Mouse (Mus musculus): Measurements from ENCODE around the gene Pusl1. TPM values are rescaled to one million over a fixed set of nuclear protein-coding genes. Genes with fewer than 3 reads are reported as not detected.

Pusl1 gene
- 46.6 and 54.0 TPM in 2 replicates for polyA plus RNA-seq (2015; fragmentation: Nextera tagmentation; extraction: Ambion mirVana)

DNA sequence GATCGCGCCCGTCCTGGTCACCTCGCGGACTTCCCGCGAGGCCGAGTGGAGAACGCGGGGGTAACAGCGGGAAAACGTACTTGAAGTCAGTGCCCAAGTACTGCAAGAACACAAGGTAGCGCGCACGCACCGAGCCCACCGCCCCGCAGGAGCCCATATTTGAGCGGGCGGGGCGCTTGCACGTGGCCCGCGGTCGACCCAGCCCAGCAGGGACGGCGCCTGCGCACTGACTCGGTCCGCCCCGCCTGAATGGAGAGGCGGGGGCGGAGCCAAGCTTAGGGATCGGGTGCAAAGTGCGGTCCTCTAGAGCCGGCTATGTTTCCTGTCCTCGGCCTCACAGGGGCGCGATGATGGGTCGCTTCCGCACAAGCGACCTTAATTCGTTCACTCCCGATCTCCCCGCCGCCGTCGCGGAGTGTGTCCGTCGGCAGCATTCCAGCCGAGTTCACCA is at the start of gene Pusl1, which contains the start of gene Acap3:
Gene Pusl1 (minus strand): TSS at position 231 of the 451 bp plus-strand sequence.
Gene Acap3 (plus strand): TSS at position 272 of the 451 bp plus-strand sequence.
- H3K4me2 ChIP-seq (replicated peaks) = peak within 1 kb of the TSS; percentile 96
- peak within 1 kb of the TSS; percentile 99 for H3K27ac ChIP-seq
- H3K9ac ChIP-seq = peak within 1 kb of the TSS; percentile 87
- peaks cover 21% of the 10 kb centered on the region for H3K36me3 ChIP-seq
- H3K4me1 ChIP-seq (replicated peaks) = peaks cover 42% of the 10 kb centered on the region
- no peaks in the 10 kb centered on the region for H3K9me3 ChIP-seq
- WGBS = under 1% methylated on average over 52 of the region's 52 CpGs
- H3K27me3 ChIP-seq (replicated peaks) = no peaks in the 10 kb centered on the region
- peak; percentile 92 for ATAC-seq
- H3K4me3 ChIP-seq (replicated peaks) = peak within 1 kb of the TSS; percentile 94

DNA sequence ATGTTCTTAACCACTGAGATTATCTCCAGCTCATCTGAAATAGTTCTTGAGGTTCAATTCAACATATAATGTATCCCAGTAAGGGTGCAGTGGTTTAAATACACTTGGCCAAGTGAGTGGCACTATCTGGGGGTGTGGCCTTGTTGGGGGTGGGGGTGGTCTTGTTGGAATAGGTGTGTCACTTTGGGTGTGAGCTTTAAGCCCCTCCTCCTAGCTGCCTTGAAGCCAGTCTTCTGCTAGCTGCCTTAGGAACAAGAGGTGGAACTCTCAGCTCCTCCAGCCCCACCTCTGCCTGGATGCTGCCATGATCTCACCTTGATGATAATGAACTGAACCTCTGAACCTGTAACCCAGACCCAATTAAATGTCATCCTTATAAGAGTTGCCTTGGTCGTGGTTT is 40.5 kb upstream of the Pusl1 start:
- Histone ChIP-seq H3K4me2 (replicated peaks) (no peak overlapping the region), H3K9ac (no peak overlapping the region), H3K4me3 (replicated peaks) (no peak overlapping the region), H3K27me3 (replicated peaks) (0 out of 2 replicates have a peak, but pooled peaks cover under 1% of the 10 kb centered on the region), H3K9me3 (no peaks in the 10 kb centered on the region), H3K36me3 (no peaks in the 10 kb centered on the region), H3K4me1 (replicated peaks) (no peaks in the 10 kb centered on the region), H3K27ac (no peak overlapping the region)
- WGBS = 67% methylated on average over 1 of the region's 1 CpGs
- ATAC-seq = no peak

DNA sequence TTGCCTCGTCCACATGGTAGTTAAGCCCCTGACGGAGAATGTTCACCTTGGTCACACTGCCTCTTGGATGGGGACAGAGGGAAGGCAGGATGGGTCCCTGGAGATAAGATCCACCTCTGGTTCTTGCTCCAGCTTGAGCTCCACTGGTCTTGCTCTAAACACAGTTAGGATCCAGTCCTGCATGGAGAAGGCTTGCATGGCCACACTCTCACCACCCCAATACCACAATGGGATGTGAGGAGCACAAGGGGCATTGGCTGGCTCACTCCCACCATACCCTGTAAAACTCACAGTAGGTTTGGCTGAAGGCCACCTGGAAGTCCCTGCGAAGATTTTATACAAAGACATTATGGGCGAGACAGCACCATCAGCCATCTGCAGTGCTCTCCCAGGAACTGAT is 17.2 kb upstream of the Pusl1 start:
- Histone ChIP-seq H3K27ac (no peak overlapping the region), H3K4me2 (replicated peaks) (no peak overlapping the region), H3K27me3 (replicated peaks) (no peaks in the 10 kb centered on the region), H3K9ac (no peak overlapping the region), H3K4me1 (replicated peaks) (no peaks in the 10 kb centered on the region), H3K9me3 (no peaks in the 10 kb centered on the region), H3K4me3 (replicated peaks) (no peak overlapping the region), H3K36me3 (peaks cover 3% of the 10 kb centered on the region)
- ATAC-seq = no peak
- WGBS = 86% methylated on average over 4 of the region's 4 CpGs

DNA sequence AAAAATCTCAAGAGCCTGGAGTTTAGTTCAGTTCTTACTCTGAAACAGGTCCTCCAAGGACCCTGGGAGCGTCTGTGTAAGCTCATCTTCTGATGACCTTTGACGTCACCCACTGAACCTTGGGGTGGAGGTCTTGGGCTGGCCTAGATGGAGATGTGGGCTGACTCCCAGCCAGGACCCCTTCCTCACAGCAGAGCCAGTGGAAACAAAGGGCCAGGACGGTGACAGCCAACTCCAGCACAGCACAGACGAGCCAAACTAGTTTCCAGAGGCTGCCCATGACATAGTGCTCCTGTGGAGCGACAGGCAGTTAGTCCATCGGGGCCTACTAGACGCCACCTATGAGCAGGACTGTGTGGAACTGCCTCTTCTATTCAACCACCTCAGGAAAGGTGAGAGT is 16.7 kb upstream of the Pusl1 start:
- WGBS = 72% methylated on average over 7 of the region's 7 CpGs
- H3K36me3 ChIP-seq = peaks cover 7% of the 10 kb centered on the region
- H3K4me2 ChIP-seq (replicated peaks) = no peak overlapping the region
- no peak overlapping the region for H3K9ac ChIP-seq
- no peak overlapping the region for H3K4me3 ChIP-seq (replicated peaks)
- no peaks in the 10 kb centered on the region for H3K9me3 ChIP-seq
- H3K27me3 ChIP-seq (replicated peaks) = no peaks in the 10 kb centered on the region
- no peak for ATAC-seq
- no peaks in the 10 kb centered on the region for H3K4me1 ChIP-seq (replicated peaks)
- no peak overlapping the region for H3K27ac ChIP-seq

DNA sequence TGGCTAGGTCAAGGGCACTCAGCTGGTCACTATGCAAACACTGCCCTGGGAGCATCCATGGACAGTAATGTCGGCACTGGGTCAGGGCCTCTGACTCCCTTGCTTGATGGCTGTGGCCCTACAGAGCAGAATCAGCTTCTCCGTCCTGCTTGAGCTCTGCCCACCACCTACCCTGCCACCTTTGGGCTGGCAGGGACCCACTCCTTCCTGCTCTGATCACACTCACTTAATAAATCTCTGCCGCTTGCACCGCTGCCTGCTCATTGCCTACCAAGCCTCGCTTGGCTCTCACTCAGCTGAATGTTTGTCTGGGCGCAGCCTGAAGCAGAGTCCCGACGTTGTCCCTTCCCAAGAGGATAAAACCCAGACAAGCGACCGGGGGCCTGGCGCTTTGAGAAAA is 15.4 kb upstream of the Pusl1 start:
- H3K27ac ChIP-seq = no peak overlapping the region
- H3K4me3 ChIP-seq (replicated peaks) = no peak overlapping the region
- H3K36me3 ChIP-seq = peaks cover 20% of the 10 kb centered on the region
- no peaks in the 10 kb centered on the region for H3K27me3 ChIP-seq (replicated peaks)
- no peaks in the 10 kb centered on the region for H3K4me1 ChIP-seq (replicated peaks)
- 85% methylated on average over 11 of the region's 11 CpGs for WGBS
- H3K4me2 ChIP-seq (replicated peaks) = no peak overlapping the region
- H3K9me3 ChIP-seq = no peaks in the 10 kb centered on the region
- H3K9ac ChIP-seq = no peak overlapping the region
- ATAC-seq = no peak

DNA sequence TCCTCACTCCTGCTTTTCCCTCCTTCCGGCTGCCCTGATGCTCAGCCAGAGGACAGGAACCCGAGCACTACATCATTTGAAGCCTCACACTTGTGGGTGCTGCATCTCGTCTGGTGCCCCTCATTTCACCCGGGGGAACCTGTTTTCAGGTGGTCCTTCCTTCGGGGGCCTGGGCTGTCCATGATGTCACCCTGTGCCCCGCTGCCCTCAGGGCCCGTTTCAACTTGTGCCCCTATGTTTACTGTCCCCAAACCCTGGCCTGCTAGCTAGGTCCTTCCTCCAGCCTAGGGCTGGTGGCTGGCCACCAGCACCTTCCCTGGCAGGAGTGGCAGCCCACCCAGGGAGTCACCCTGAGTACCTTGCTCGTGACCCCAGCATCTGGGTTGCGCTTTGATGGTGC is 14.5 kb upstream of the Pusl1 start:
- peaks cover 26% of the 10 kb centered on the region for H3K36me3 ChIP-seq
- no peak overlapping the region for H3K4me2 ChIP-seq (replicated peaks)
- no peaks in the 10 kb centered on the region for H3K4me1 ChIP-seq (replicated peaks)
- WGBS = 84% methylated on average over 9 of the region's 9 CpGs
- no peak overlapping the region for H3K27ac ChIP-seq
- no peak overlapping the region for H3K4me3 ChIP-seq (replicated peaks)
- no peak overlapping the region for H3K9ac ChIP-seq
- H3K27me3 ChIP-seq (replicated peaks) = no peaks in the 10 kb centered on the region
- ATAC-seq = no peak
- H3K9me3 ChIP-seq = no peaks in the 10 kb centered on the region

DNA sequence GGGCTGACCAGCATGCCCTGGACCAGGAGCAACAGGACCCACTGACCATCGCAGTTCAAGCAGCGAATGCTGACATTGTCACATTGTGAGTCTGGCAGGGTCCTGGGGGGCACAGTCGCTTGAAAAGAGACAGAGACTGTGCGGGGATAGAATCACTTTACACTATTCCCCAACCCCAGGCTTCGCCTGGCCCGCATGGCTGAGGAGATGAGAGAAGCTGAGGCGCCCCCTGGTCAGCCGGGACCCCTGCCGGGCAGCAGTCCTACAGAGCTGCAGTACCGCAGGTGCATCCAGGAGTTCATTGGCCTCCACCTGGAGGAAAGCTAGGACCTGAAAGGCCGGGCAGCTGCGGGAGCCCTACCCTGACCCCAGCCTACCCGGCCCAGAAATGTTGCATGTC is 14.1 kb upstream of the Pusl1 start:
- H3K4me2 ChIP-seq (replicated peaks) = no peak overlapping the region
- no peaks in the 10 kb centered on the region for H3K27me3 ChIP-seq (replicated peaks)
- H3K36me3 ChIP-seq = peaks cover 26% of the 10 kb centered on the region
- WGBS = 85% methylated on average over 13 of the region's 13 CpGs
- no peak for ATAC-seq
- H3K9ac ChIP-seq = no peak overlapping the region
- H3K9me3 ChIP-seq = no peaks in the 10 kb centered on the region
- H3K4me3 ChIP-seq (replicated peaks) = no peak overlapping the region
- no peaks in the 10 kb centered on the region for H3K4me1 ChIP-seq (replicated peaks)
- no peak overlapping the region for H3K27ac ChIP-seq

DNA sequence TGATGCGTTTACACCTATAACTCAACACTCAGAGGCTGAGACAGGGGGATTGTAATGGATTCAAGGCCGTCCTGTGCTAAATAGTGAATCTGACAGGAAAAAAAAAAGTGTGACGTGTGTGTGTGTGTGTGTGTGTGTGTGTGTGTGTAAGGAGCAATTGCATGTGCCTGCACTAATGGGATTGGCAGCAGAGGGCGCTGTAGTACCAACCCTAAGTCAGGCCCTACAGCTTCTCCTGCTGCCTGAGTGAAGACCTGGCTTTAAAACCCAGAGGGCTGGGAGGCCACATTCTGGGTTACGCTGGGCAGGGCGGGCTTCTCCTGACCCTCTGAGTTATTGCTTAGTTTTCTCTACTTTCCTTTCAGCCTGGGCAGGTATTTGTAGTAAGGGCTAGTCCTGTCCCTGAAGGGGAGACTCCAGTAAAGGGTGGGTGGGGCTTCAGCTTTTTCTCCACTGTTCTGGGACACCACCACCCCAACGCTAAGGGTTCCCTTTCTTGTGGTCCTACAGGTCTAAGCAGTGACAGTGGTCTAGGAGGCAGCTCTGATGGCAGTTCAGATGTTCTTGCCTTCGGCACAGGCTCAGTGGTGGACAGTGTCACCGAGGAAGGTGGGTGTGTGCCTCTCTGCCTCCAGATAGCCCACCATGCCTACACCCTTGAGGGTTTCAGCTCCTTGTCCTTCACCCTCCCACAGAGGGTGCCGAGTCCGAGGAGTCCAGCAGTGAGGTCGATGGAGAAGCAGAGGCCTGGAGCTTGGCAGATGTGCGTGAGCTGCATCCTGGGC is 12.9 kb upstream of the Pusl1 start:
- Histone ChIP-seq H3K4me3 (replicated peaks) (no peak overlapping the region), H3K9me3 (no peaks in the 10 kb centered on the region), H3K4me1 (replicated peaks) (no peaks in the 10 kb centered on the region), H3K9ac (no peak overlapping the region), H3K36me3 (peaks cover 26% of the 10 kb centered on the region), H3K27me3 (replicated peaks) (no peaks in the 10 kb centered on the region), H3K27ac (no peak overlapping the region), H3K4me2 (replicated peaks) (no peak overlapping the region)
- ATAC-seq = no peak
- WGBS = 88% methylated on average over 13 of the region's 13 CpGs

DNA sequence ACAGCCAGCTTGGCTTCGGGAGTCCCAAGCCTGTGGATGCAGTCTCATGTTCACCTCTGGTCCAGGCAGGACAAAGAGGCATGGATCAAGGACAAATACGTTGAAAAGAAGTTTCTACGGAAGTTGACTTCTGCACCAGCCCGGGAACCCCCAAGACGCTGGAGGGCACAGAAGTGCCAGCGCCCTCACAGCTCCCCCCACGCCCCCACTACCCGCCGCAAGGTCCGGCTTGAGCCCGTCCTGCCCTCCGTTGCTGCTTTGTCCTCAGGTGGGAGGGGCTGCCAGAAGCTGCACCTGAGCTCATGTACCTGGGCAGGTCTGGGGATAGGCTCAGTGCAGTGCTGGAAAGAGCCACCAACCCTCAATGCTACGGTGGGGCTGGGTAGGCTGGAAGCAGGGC is 11.7 kb upstream of the Pusl1 start:
- H3K9me3 ChIP-seq = no peaks in the 10 kb centered on the region
- no peak overlapping the region for H3K9ac ChIP-seq
- no peak overlapping the region for H3K27ac ChIP-seq
- H3K36me3 ChIP-seq = peaks cover 28% of the 10 kb centered on the region
- H3K4me2 ChIP-seq (replicated peaks) = no peak overlapping the region
- 94% methylated on average over 13 of the region's 13 CpGs for WGBS
- H3K4me3 ChIP-seq (replicated peaks) = no peak overlapping the region
- H3K27me3 ChIP-seq (replicated peaks) = no peaks in the 10 kb centered on the region
- no peaks in the 10 kb centered on the region for H3K4me1 ChIP-seq (replicated peaks)
- ATAC-seq = no peak

DNA sequence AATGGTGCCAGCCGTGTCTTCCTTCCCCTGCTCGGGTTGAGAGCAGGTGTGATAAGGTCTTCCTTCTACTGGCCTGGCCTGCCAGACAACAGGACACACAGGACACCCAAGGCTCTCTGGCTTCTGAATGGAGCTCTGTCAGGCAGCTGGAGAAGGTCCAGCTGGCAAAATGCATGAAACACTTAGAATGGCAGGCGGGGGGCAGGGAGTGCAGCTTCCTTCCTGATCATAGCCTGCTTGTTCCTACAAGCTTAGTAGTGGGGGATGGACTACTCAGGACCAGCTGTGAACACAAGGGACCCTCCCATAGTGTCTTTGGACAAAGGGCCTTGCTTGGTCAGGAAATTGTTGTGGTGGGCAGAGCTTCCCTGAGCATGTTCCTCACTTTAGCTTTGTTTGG is 9.6 kb upstream of the Pusl1 start:
- Histone ChIP-seq H3K27ac (no peak overlapping the region), H3K9ac (no peak overlapping the region), H3K4me1 (replicated peaks) (no peaks in the 10 kb centered on the region), H3K4me2 (replicated peaks) (no peak overlapping the region), H3K4me3 (replicated peaks) (no peak overlapping the region), H3K27me3 (replicated peaks) (no peaks in the 10 kb centered on the region), H3K36me3 (peaks cover 28% of the 10 kb centered on the region), H3K9me3 (no peaks in the 10 kb centered on the region)
- no peak for ATAC-seq
- 73% methylated on average over 3 of the region's 3 CpGs for WGBS

DNA sequence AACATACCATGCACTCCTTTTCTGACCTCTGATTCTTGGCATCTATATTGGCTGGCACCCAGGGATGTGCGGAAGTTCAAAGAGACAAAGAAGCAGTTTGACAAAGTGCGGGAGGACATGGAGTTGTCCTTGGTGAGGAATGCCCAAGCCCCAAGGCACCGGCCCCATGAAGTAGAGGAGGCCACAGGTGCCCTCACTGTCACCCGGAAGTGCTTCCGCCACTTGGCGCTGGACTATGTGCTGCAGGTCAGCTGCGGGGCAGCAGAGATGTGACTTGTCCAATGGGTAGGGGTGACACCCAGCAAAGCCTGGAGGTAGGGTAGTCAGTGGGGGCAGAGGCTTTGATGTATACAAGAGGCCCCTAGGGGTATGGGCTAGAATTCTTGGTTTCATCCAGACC is 7.8 kb upstream of the Pusl1 start:
- H3K4me2 ChIP-seq (replicated peaks) = no peak overlapping the region
- no peak overlapping the region for H3K27ac ChIP-seq
- no peaks in the 10 kb centered on the region for H3K27me3 ChIP-seq (replicated peaks)
- no peak for ATAC-seq
- WGBS = 93% methylated on average over 7 of the region's 7 CpGs
- H3K36me3 ChIP-seq = peaks cover 25% of the 10 kb centered on the region
- H3K9ac ChIP-seq = no peak overlapping the region
- H3K4me3 ChIP-seq (replicated peaks) = no peak overlapping the region
- H3K9me3 ChIP-seq = no peaks in the 10 kb centered on the region
- H3K4me1 ChIP-seq (replicated peaks) = peaks cover 15% of the 10 kb centered on the region

DNA sequence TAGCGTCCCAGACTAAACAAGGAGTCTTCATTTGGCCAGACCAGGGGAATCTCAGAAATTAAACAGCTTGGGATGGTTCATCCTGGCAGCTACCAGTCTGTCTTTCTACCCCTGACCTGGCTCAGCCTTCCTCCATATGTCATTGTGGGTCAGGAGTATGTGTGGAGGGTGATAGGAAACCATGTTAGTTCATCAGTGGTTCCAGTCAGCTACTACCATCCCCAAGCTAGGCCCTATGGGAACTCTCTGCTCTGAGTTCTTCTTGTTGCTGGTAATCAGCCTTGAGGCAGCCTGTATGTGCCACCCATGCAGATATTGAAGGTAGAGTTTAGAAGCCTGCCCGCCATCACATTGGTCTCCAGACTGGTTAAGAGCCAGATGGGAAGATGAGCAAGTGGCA is 6.7 kb upstream of the Pusl1 start:
- Histone ChIP-seq H3K4me1 (replicated peaks) (peaks cover 24% of the 10 kb centered on the region), H3K9me3 (no peaks in the 10 kb centered on the region), H3K4me2 (replicated peaks) (no peak overlapping the region), H3K9ac (no peak overlapping the region), H3K27ac (no peak overlapping the region), H3K36me3 (peaks cover 21% of the 10 kb centered on the region), H3K27me3 (replicated peaks) (no peaks in the 10 kb centered on the region), H3K4me3 (replicated peaks) (no peak overlapping the region)
- 95% methylated on average over 2 of the region's 2 CpGs for WGBS
- ATAC-seq = no peak

DNA sequence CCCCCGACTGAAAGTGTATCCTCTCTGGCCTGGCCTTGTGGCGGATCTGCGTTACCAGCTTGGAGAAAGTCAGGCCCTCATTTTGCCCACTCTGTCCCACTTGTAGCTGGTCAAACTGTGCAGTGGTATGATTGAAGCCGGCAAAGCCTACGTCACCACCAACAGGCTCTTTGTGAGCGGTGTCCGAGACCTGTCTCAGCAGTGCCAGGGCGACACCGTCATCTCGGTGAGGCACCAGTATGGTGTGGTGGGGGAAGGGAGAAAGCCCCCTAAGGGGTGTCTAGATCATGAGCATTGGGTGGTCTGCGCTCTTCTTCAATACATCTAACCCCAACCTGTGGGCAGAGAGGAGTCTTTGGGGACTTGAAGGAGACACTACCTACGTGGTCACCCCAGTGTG is 4.9 kb upstream of the Pusl1 start:
- Histone ChIP-seq H3K4me1 (replicated peaks) (peaks cover 32% of the 10 kb centered on the region), H3K27ac (no peak overlapping the region), H3K9me3 (no peaks in the 10 kb centered on the region), H3K4me2 (replicated peaks) (no peak overlapping the region), H3K36me3 (peaks cover 3% of the 10 kb centered on the region; the same call in 1 of the 2 replicates), H3K9ac (no peak overlapping the region), H3K27me3 (replicated peaks) (no peaks in the 10 kb centered on the region), H3K4me3 (replicated peaks) (no peak overlapping the region)
- ATAC-seq = no peak
- WGBS = 94% methylated on average over 12 of the region's 12 CpGs

All from intestine, embryonic 15.5 days (tissue).